Mouse (Mus musculus) B cell, adult 67 days (primary cell): Measurements from ENCODE around the gene Gm5862. TPM values are rescaled to one million over a fixed set of nuclear protein-coding genes. Genes with fewer than 3 reads are reported as not detected.

ENCODE experiments used
- total RNA-seq, 2 experiments: library from RNA; stranded (reverse); gene quantifications; 4 replicates each; pipeline ENCODE4 v1.2.4; 2023

The Gm5862 gene
- total RNA-seq, result not detected

GRCm38 (mm10) chr5:26022816-26023215 is at the start of gene Gm5862:
TSS of gene Gm5862 (minus strand) at chr5:26022916.

GRCm38 (mm10) chr5:26058481-26058880 is 35.8 kb upstream of the Gm5862 start, which contains the start of gene Gm7347:
TSS of gene Gm7347 (minus strand) at chr5:26058581.

GRCm38 (mm10) chr5:26039458-26039857 is 16.7 kb upstream of the Gm5862 start, which contains the start of gene Speer4a:
TSS of gene Speer4a (minus strand) at chr5:26039558.

GRCm38 (mm10) chr5:26004698-26005097 is 18.0 kb downstream of the Gm5862 start, which contains the start of gene Gm1979:
TSS of gene Gm1979 (minus strand) at chr5:26004798.

GRCm38 (mm10) chr5:25988550-25988949 is 34.2 kb downstream of the Gm5862 start, which contains the start of gene Gm21698:
TSS of gene Gm21698 (minus strand) at chr5:25988650.

GRCm38 (mm10) chr5:25972563-25972962 is 50.2 kb downstream of the Gm5862 start, which contains the start of gene Gm21680:
TSS of gene Gm21680 (minus strand) at chr5:25972663.

Other genes with a start within 250 kb of the Gm5862 start
- not detected for gene Gm21663, start 80.5 kb downstream of the Gm5862 start, total RNA-seq
- not detected for gene Gm21671, start 68.5 kb downstream of the Gm5862 start, total RNA-seq
- not detected for gene Gm21680, start 50.3 kb downstream of the Gm5862 start, total RNA-seq
- gene Gm21698, start 34.3 kb downstream of the Gm5862 start, total RNA-seq, result not detected
- gene Gm1979, start 18.1 kb downstream of the Gm5862 start, total RNA-seq, result not detected
- gene Speer4a, start 16.6 kb upstream of the Gm5862 start, total RNA-seq, result not detected
- not detected for gene Gm7347, start 35.7 kb upstream of the Gm5862 start, total RNA-seq
- not detected for gene Gm10471, start 66.4 kb upstream of the Gm5862 start, total RNA-seq
- gene 5031410I06Rik, start 82.4 kb upstream of the Gm5862 start, total RNA-seq, result not detected
- not detected for gene Gm10220, start 98.5 kb upstream of the Gm5862 start, total RNA-seq
- gene Gm7361, start 234.8 kb upstream of the Gm5862 start, total RNA-seq, result not detected